Mouse (Mus musculus): Measurements from ENCODE around the gene Pde4b. TPM values are rescaled to one million over a fixed set of nuclear protein-coding genes. Genes with fewer than 3 reads are reported as not detected.

The Pde4b gene
- polyA plus RNA-seq, 1 experiment from 2014 or later, result 24.7 TPM

DNA sequence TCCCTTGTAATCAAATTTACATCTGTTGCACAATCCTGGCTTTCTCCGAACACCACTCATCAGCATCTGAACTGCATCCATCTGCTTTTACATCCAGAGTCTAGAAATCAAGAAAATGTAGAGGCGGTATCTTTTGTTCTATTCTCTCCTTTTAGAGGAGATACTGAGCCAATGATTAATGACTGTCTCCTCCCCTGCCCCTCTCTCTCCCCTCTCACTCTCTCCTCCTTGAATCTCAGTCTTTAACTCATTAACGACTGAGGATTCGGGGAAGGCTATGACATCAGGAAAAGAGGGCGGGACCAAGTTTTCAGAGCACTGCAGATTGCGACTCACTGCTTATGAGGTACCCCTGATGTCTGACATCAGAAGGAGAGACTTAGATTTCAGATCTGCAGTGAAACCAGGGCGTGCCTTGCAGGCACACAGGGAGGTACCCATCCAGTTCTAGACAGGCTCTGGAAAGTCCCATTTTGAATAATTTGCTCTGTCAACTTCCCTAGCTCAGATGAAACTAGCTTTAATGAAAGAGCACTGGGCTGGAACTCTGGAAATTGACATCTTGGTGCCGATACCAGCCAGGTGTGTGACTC, 433.4 kb downstream of the Pde4b start:
- 73% methylated on average over 8 of the region's 8 CpGs for WGBS
- H3K9ac ChIP-seq (replicated peaks), result no peak overlapping the region
- no peak overlapping the region for H3K4me3 ChIP-seq
- ATAC-seq (replicated peaks), result no peak
- H3K4me1 ChIP-seq, result peaks cover 7% of the 10 kb centered on the region
- no peaks in the 10 kb centered on the region for H3K9me3 ChIP-seq
- H3K27ac ChIP-seq (replicated peaks), result no peak overlapping the region
- no peaks in the 10 kb centered on the region for H3K27me3 ChIP-seq
- no peaks in the 10 kb centered on the region for H3K36me3 ChIP-seq
- no peak overlapping the region for H3K4me2 ChIP-seq (replicated peaks)

GRCm38 (mm10) chr4:102521434-102521833, 434.1 kb downstream of the Pde4b start:
- 52% methylated on average over 6 of the region's 6 CpGs for WGBS
- Histone ChIP-seq H3K9ac (replicated peaks) (no peak overlapping the region), H3K4me2 (replicated peaks) (no peak overlapping the region), H3K4me3 (no peak overlapping the region), H3K27ac (replicated peaks) (no peak overlapping the region), H3K36me3 (no peaks in the 10 kb centered on the region), H3K4me1 (peaks cover 7% of the 10 kb centered on the region), H3K27me3 (no peaks in the 10 kb centered on the region), H3K9me3 (no peaks in the 10 kb centered on the region)
- ATAC-seq (replicated peaks), result peak; percentile 53; the same call in 1 of the 2 replicates

GRCm38 (mm10) chr4:102527361-102527760, 440.0 kb downstream of the Pde4b start:
- Histone ChIP-seq H3K9ac (replicated peaks) (no peak overlapping the region), H3K27me3 (no peaks in the 10 kb centered on the region), H3K27ac (replicated peaks) (no peak overlapping the region), H3K9me3 (no peaks in the 10 kb centered on the region), H3K4me2 (replicated peaks) (no peak overlapping the region), H3K36me3 (no peaks in the 10 kb centered on the region), H3K4me1 (peaks cover 3% of the 10 kb centered on the region; the same call in 1 of the 2 replicates), H3K4me3 (no peak overlapping the region)
- no peak for ATAC-seq (replicated peaks)
- WGBS, result 86% methylated on average over 7 of the region's 7 CpGs

- no peaks in the 10 kb centered on the region for H3K27me3 ChIP-seq
- no peaks in the 10 kb centered on the region for H3K36me3 ChIP-seq
- no peak for ATAC-seq (replicated peaks)
- no peak overlapping the region for H3K27ac ChIP-seq (replicated peaks)
- 93% methylated on average over 4 of the region's 4 CpGs for WGBS
- H3K4me3 ChIP-seq, result no peak overlapping the region
- no peak overlapping the region for H3K9ac ChIP-seq (replicated peaks)
- no peaks in the 10 kb centered on the region for H3K9me3 ChIP-seq
- peaks cover 13% of the 10 kb centered on the region for H3K4me1 ChIP-seq
- H3K4me2 ChIP-seq (replicated peaks), result no peak overlapping the region
Measured at GRCm38 (mm10) chr4:102530797-102531196, 443.5 kb downstream of the Pde4b start.

DNA sequence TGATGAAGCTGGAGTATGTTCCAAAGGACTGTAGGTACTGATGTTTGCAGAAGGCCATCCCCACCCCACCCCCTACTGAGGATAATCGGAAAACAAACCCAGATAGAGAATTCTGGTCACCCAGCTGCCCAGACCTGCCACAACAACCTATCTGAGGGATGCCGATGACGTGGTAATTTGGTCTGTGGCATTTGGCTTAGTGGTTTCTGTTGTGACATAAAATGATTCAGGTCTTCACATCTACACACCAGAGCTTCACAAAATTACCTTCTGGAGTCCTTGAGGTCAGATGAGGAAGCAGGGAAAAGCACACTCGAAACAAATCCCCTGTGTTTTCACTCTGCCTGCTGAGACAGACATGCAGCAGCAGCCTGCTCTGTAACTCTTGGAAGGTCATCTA, 444.4 kb downstream of the Pde4b start:
- no peaks in the 10 kb centered on the region for H3K36me3 ChIP-seq
- 79% methylated on average over 4 of the region's 4 CpGs for WGBS
- ATAC-seq (replicated peaks), result no peak

DNA sequence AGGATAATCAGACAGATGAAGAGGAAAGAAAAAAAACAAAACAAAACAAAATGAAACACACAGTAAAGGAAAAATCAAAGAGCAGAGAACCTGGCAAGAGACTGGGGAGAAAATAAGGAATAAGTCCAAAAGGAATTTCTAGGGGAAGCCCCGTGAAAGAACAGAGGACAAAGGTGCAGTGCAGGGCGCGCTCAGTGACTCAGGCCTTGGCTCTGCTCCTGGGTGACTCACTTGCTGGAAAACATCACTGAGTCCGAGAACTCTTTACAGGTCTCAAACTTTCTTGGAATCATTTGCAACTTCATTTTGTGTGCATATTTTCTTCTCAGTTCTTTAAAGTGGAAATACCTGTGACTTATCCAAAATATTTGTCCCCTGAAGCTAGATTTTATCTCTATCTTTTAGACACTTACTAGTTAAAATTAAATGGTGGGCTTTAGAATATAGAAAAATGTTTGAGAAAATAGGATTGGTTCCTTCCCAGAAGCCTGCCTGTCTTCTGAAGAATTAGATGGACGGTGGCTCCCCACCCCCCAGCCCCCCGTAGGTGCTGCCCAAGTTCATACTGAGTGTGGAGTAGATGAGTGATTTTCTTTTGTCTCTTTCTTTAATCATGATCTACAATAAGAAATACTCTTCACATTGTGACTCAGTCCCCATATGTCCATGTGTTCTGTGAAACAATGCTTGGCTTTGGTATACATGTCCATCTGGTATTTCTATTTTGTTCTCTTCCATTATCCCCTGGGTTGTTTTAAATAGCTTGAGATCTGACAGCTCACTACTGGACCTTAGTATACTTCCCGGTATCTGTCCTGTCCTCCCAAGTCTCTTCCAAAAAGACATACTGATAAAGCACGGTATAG, 446.1 kb downstream of the Pde4b start:
- Histone ChIP-seq H3K4me1 (peaks cover 13% of the 10 kb centered on the region), H3K27me3 (no peaks in the 10 kb centered on the region), H3K4me3 (no peak overlapping the region), H3K27ac (replicated peaks) (peak overlapping the region; percentile 82), H3K36me3 (no peaks in the 10 kb centered on the region), H3K9ac (replicated peaks) (no peak overlapping the region), H3K4me2 (replicated peaks) (no peak overlapping the region), H3K9me3 (no peaks in the 10 kb centered on the region)
- peak; percentile 65 for ATAC-seq (replicated peaks)
- 32% methylated on average over 8 of the region's 8 CpGs for WGBS

More for the DNA sequence above, 444.4 kb downstream of the Pde4b start:
- Histone ChIP-seq H3K4me3 (no peak overlapping the region), H3K27ac (replicated peaks) (no peak overlapping the region), H3K27me3 (no peaks in the 10 kb centered on the region), H3K9ac (replicated peaks) (no peak overlapping the region), H3K9me3 (no peaks in the 10 kb centered on the region), H3K4me2 (replicated peaks) (no peak overlapping the region), H3K4me1 (peaks cover 13% of the 10 kb centered on the region)

DNA sequence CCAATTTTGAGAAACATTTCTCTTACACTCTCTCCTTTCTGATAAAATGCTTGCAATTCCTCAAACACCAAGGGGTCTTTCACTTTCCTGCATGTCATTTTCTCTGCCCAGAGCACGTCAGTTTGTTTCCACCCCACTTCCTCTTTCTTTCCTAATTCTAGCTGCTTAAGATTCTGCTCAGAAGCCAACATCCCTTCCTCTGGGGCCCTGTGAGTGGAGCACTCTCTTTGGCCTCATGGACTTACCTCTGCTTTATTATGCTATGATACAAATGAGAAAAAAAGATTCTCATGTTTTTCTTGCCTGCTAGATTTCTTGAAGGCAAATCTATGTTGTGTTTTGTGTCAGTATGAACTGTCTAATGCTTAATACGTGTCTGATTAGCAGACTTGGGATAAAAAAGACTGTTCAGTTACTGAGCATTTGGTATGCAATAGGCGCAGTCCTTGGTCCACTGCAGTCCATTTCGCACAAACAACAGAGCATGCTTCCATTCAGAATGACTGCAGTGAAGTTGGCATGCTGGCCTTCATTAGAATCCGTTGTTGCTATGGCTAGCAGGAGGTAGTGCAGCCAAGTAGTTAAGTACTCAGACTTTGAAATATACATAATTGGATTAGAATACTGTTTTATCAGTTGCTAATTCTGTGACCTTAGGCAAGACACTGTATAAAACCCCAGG, 446.8 kb downstream of the Pde4b start:
- WGBS, result 11% methylated on average over 5 of the region's 5 CpGs
- H3K4me2 ChIP-seq (replicated peaks), result no peak overlapping the region

GRCm38 (mm10) chr4:102535886-102536285, 448.5 kb downstream of the Pde4b start:
- Histone ChIP-seq H3K36me3 (no peaks in the 10 kb centered on the region), H3K4me3 (no peak overlapping the region), H3K9me3 (no peaks in the 10 kb centered on the region), H3K27ac (replicated peaks) (no peak overlapping the region), H3K27me3 (no peaks in the 10 kb centered on the region), H3K4me1 (peaks cover 13% of the 10 kb centered on the region), H3K4me2 (replicated peaks) (no peak overlapping the region), H3K9ac (replicated peaks) (no peak overlapping the region)
- WGBS, result 80% methylated on average over 3 of the region's 3 CpGs
- no peak for ATAC-seq (replicated peaks)

More for the DNA sequence above, 446.8 kb downstream of the Pde4b start:
- Histone ChIP-seq H3K27me3 (no peaks in the 10 kb centered on the region), H3K9me3 (no peaks in the 10 kb centered on the region), H3K36me3 (no peaks in the 10 kb centered on the region), H3K9ac (replicated peaks) (no peak overlapping the region), H3K4me3 (no peak overlapping the region), H3K4me1 (peaks cover 13% of the 10 kb centered on the region), H3K27ac (replicated peaks) (peak overlapping the region; percentile 82)
- peak; percentile 93 for ATAC-seq (replicated peaks)

GRCm38 (mm10) chr4:102538266-102538665, 450.9 kb downstream of the Pde4b start:
- 96% methylated on average over 1 of the region's 1 CpGs for WGBS
- no peak for ATAC-seq (replicated peaks)
- Histone ChIP-seq H3K9ac (replicated peaks) (no peak overlapping the region), H3K36me3 (no peaks in the 10 kb centered on the region), H3K4me2 (replicated peaks) (no peak overlapping the region), H3K27me3 (no peaks in the 10 kb centered on the region), H3K4me1 (peaks cover 13% of the 10 kb centered on the region), H3K27ac (replicated peaks) (no peak overlapping the region), H3K9me3 (no peaks in the 10 kb centered on the region), H3K4me3 (no peak overlapping the region)

- peaks cover 9% of the 10 kb centered on the region for H3K4me1 ChIP-seq
- no peak overlapping the region for H3K9ac ChIP-seq (replicated peaks)
- no peaks in the 10 kb centered on the region for H3K36me3 ChIP-seq
- ATAC-seq (replicated peaks), result no peak
- H3K4me2 ChIP-seq (replicated peaks), result no peak overlapping the region
- H3K27me3 ChIP-seq, result no peaks in the 10 kb centered on the region
- H3K27ac ChIP-seq (replicated peaks), result no peak overlapping the region
- whole genome bisulfite sequencing, result 77% methylated on average over 2 of the region's 2 CpGs
- no peaks in the 10 kb centered on the region for H3K9me3 ChIP-seq
- H3K4me3 ChIP-seq, result no peak overlapping the region
Measured at GRCm38 (mm10) chr4:102538793-102539192, 451.4 kb downstream of the Pde4b start.

- Histone ChIP-seq H3K9ac (replicated peaks) (no peak overlapping the region), H3K4me1 (no peaks in the 10 kb centered on the region), H3K9me3 (no peaks in the 10 kb centered on the region), H3K4me3 (no peak overlapping the region), H3K27me3 (no peaks in the 10 kb centered on the region), H3K4me2 (replicated peaks) (no peak overlapping the region), H3K36me3 (no peaks in the 10 kb centered on the region), H3K27ac (replicated peaks) (no peak overlapping the region)
- WGBS, result 88% methylated on average over 5 of the region's 5 CpGs
- no peak for ATAC-seq (replicated peaks)
Measured at GRCm38 (mm10) chr4:102539598-102540180, 452.3 kb downstream of the Pde4b start.

DNA sequence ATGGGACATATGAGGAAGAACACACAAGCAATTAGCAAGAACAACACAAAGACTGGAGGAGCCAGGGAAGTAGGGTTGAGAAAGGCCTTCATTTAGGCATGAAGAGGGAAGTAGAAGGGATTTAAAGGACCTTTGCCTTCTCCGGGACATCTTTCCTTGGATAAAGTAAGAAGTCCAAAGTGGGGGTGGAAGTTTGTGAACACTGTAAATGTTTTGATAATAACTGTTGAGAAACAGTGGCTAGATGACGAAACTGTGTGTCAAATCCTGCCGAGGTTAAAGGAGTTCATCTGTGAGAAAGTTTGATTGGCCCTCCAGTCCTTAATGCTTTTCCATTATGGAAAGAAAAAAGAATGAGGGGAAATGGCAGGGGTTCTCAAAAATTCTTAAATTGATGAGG, 455.6 kb downstream of the Pde4b start:
- H3K27ac ChIP-seq (replicated peaks), result no peak overlapping the region
- no peak overlapping the region for H3K4me2 ChIP-seq (replicated peaks)
- H3K36me3 ChIP-seq, result no peaks in the 10 kb centered on the region
- ATAC-seq (replicated peaks), result no peak
- no peak overlapping the region for H3K9ac ChIP-seq (replicated peaks)
- no peak overlapping the region for H3K4me3 ChIP-seq
- no peaks in the 10 kb centered on the region for H3K9me3 ChIP-seq
- no peaks in the 10 kb centered on the region for H3K27me3 ChIP-seq
- H3K4me1 ChIP-seq, result no peaks in the 10 kb centered on the region
- 95% methylated on average over 3 of the region's 3 CpGs for WGBS

Data from forebrain, embryonic 15.5 days (tissue).